Mouse (Mus musculus) limb, embryonic 12.5 days (tissue): ENCODE data around the gene Kif17. TPM values are rescaled to one million over a fixed set of nuclear protein-coding genes. Genes with fewer than 3 reads are reported as not detected.

Source experiments
- ATAC-seq: fragments of 200-750 bp; cut with Nextera tagmentation; 2 replicates; pipeline ENCODE4 v1.8.0; 2017; ENCODE audit warnings: low read depth, moderate TSS enrichment; ENCODE audit not compliant: insufficient number of reproducible peaks, insufficient read depth, low FRiP score, low TSS enrichment
- H3K27ac ChIP-seq: fragments of 300-500 bp; sonication (generic); 2 replicates; pipeline ENCODE4 v1.5.1; 2016; ENCODE audit warnings: mild to moderate bottlenecking, moderate library complexity
- H3K27me3 ChIP-seq: fragments of 300-500 bp; sonication (generic); 2 replicates; pipeline ENCODE4 v1.6.1; 2016; ENCODE audit warnings: mild to moderate bottlenecking, moderate library complexity
- H3K36me3 ChIP-seq: fragments of 300-500 bp; sonication (generic); 2 replicates; pipeline ENCODE4 v1.6.1; 2016; ENCODE audit warnings: mild to moderate bottlenecking, moderate library complexity
- H3K4me1 ChIP-seq: fragments of 300-500 bp; sonication (generic); replicated peaks from 2 replicates; pipeline ENCODE4 v1.6.1; 2016
- H3K4me2 ChIP-seq: fragments of 300-500 bp; sonication (generic); 2 replicates; pipeline ENCODE4 v1.6.1; 2016; ENCODE audit warnings: mild to moderate bottlenecking, moderate library complexity
- H3K4me3 ChIP-seq: fragments of 300-500 bp; sonication (generic); replicated peaks from 2 replicates; pipeline ENCODE4 v1.5.1; 2016; ENCODE audit warnings: mild to moderate bottlenecking
- H3K9ac ChIP-seq: fragments of 300-500 bp; sonication (generic); replicated peaks from 2 replicates; pipeline ENCODE4 v1.6.1; 2016; ENCODE audit warnings: mild to moderate bottlenecking, moderate library complexity
- H3K9me3 ChIP-seq: fragments of 300-500 bp; sonication (generic); 2 replicates; pipeline ENCODE4 v1.6.1; 2016; ENCODE audit warnings: mild to moderate bottlenecking, moderate library complexity
- WGBS: fragments of 180-500 bp; shearing (Covaris S2); methylation state at CpG from one replicate; pipeline ENCODE4 v1.1.7; 2016; 5-methylcytosine and 5-hydroxymethylcytosine counted together
- polyA plus RNA-seq: library from polyadenylated mRNA; unstranded; fragments of >200 nt; fragmentation: Nextera tagmentation; extraction: Ambion mirVana; gene quantifications from 2 replicates; pipeline ENCODE4 v1.2.1, GENCODE M21; 2016

Gene Kif17
- polyA plus RNA-seq, 1 experiment from 2014 or later = 1.3 TPM

DNA sequence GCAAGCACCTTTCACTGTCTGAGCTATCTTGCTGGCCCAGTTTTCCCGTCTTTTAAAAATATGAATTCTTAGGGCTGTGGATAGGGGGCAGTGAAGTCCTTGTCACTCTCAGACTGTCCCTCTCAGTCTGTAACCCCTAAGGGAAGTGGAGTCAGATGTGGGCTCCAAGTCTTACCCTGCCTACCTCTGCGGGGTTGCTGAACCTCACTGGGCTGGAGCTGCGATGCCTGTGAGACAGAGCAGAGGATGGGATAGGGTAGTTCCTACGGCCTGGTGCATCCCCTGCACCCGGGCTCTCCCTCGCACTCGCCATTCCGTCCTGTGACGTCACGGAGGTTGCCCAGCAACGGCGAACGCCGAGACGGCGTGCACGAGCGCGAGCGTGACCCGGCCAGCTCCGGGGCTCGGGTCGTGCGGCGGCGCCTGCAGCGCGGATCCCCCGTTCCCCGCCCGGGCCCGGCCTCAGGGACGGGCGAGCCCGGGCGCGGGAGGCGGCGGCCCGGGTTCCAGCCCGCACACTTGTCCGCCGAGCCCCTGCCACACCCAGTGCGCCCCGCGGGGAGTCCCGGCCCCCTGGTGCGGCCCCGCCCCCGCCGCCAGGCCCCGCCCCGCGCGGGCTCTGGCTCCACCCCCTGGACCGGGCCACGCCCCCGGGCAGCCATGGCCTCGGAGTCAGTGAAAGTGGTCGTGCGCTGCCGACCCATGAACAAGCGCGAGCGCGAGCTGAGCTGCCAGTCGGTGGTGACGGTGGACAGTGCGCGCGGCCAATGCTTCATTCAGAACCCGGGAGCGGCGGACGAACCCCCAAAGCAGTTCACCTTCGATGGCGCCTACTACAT, 11.8 kb downstream of the Kif17 start:
- peak overlapping the region; percentile 74 for H3K4me3 ChIP-seq
- ATAC-seq = peak; percentile 79
- 0 out of 2 replicates have a peak, but pooled peaks cover 2% of the 10 kb centered on the region for H3K36me3 ChIP-seq
- peaks cover 53% of the 10 kb centered on the region for H3K27me3 ChIP-seq
- H3K9me3 ChIP-seq = no peaks in the 10 kb centered on the region
- peak overlapping the region; percentile 40; the same call in 1 of the 2 replicates for H3K9ac ChIP-seq
- no peak overlapping the region for H3K27ac ChIP-seq
- peak overlapping the region; percentile 76 for H3K4me2 ChIP-seq
- H3K4me1 ChIP-seq = 0 out of 2 replicates have a peak, but pooled peaks cover 7% of the 10 kb centered on the region
- WGBS = under 1% methylated on average over 78 of the region's 78 CpGs

DNA sequence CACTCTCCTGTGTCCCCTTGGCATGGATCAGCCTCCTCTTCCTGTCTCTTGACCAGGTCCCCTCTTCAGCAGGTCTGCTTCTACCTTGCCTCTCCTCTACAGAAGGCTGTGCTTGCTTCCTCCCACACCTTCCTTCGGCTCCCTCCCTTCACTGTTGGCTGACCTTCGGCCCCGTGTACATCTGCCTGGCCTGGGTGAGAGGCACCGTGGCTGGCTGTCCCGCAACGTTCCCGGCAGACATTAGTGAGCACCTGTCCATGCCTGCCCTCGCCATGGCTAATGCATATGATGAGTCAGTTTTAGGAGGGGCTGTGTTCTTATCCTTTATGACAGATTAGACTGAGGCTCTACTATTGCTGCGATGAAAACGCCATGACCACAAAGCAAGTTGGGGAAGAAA, 17.6 kb downstream of the Kif17 start:
- Histone ChIP-seq H3K4me3 (no peak overlapping the region), H3K27ac (no peak overlapping the region), H3K27me3 (peaks cover 33% of the 10 kb centered on the region), H3K9ac (no peak overlapping the region), H3K36me3 (no peaks in the 10 kb centered on the region), H3K4me2 (no peak overlapping the region), H3K9me3 (no peaks in the 10 kb centered on the region), H3K4me1 (0 out of 2 replicates have a peak, but pooled peaks cover 3% of the 10 kb centered on the region)
- no peak for ATAC-seq
- 85% methylated on average over 10 of the region's 10 CpGs for WGBS

DNA sequence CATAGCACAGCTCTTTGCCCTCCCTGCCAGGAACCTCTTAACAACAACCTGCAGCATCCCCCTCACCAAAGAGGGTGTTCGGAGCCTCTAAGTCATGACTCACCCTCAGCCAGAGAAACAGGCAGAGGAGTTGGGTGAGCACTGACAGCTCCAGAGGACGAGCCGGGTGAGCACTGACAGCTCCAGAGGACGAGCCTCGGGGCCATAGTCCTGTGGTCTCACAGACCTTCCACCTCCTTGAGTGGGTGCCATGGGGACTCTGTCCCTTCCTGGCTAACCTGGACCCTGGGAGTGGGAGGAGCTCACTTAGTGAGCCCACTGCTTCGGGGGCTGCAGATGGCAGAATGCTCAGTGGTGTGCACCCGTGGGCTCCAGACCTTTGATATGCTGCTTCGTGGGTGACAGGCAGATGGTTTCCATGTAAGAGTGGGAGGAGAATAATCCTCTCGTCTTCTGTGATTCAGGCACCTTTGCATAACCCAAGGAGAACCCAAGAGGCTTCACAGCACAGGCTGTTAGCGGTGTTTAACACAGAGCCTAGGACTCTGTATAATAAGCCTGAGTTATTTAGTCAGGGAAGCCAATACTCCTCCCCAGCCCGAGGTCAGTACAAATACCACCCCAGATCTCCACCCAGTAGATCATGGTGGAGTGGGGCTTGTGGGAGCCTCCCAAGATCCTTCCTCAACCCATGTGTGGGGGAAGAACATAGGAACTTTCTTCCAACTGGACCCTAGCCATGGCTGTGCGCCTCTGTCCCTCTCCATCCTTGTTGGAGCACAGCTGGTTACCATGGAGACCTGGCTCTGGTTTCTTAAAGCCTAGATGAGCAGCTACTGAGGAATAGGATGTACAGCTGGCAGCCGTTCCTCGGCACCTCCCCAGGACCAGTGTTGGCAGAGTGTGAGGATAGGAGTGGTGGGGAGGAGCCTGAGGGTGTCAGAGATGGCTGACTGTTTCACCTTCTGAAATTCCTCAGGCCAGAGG, 22.1 kb downstream of the Kif17 start:
- no peaks in the 10 kb centered on the region for H3K9me3 ChIP-seq
- H3K4me3 ChIP-seq = no peak overlapping the region
- no peaks in the 10 kb centered on the region for H3K36me3 ChIP-seq
- H3K27me3 ChIP-seq = peaks cover 12% of the 10 kb centered on the region
- H3K27ac ChIP-seq = no peak overlapping the region
- no peaks in the 10 kb centered on the region for H3K4me1 ChIP-seq
- H3K4me2 ChIP-seq = no peak overlapping the region
- ATAC-seq = no peak
- H3K9ac ChIP-seq = no peak overlapping the region
- 68% methylated on average over 14 of the region's 14 CpGs for WGBS

DNA sequence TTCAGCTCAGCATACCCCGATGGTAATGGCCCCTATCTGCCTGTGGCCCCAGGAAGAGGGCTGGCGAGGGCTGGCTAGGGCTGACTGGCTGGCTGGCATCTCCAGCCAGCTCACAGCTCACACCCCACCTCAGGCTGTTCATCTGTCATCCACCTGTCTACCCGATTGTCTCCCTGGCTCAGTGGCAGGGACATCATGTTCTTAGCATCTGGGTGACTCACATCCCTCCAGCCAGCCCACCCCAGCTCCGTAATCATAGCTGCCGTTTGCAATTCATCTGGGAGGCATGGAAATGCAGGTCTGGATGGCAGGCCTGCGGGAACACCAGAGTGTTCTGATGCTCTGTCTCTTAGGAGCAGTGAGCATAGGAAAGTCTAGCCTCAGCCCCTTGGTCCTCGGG, 28.1 kb downstream of the Kif17 start:
- Histone ChIP-seq H3K4me2 (no peak overlapping the region), H3K27ac (no peak overlapping the region), H3K36me3 (no peaks in the 10 kb centered on the region), H3K27me3 (peaks cover 3% of the 10 kb centered on the region; the same call in 1 of the 2 replicates), H3K4me1 (no peaks in the 10 kb centered on the region), H3K9ac (no peak overlapping the region), H3K9me3 (no peaks in the 10 kb centered on the region), H3K4me3 (no peak overlapping the region)
- ATAC-seq = no peak
- 66% methylated on average over 7 of the region's 7 CpGs for WGBS

DNA sequence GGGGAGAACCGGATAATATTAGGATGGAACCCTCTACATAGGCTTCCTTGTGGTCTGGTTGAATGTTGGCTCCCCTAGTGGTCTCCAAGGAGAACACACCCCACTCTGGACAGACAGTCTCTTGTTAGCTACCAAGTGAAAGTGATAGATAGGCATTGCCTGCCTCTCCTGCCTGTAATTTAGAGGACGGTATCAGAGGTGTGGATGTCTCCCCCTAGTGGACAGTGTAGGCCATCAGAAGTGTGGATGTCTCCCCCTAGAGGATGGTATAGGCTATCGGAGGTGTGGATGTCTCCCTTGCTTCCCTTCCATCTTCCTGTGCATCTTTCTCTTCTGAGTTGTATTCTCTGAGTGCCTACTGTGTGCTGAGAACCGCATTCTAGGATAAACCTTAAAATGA, 32.6 kb downstream of the Kif17 start:
- no peaks in the 10 kb centered on the region for H3K4me1 ChIP-seq
- H3K4me2 ChIP-seq = no peak overlapping the region
- H3K36me3 ChIP-seq = no peaks in the 10 kb centered on the region
- H3K9ac ChIP-seq = no peak overlapping the region
- ATAC-seq = no peak
- WGBS = 28% methylated on average over 4 of the region's 4 CpGs
- no peaks in the 10 kb centered on the region; the same call in 1 of the 2 replicates for H3K27me3 ChIP-seq
- H3K4me3 ChIP-seq = no peak overlapping the region
- H3K9me3 ChIP-seq = no peaks in the 10 kb centered on the region
- H3K27ac ChIP-seq = no peak overlapping the region

DNA sequence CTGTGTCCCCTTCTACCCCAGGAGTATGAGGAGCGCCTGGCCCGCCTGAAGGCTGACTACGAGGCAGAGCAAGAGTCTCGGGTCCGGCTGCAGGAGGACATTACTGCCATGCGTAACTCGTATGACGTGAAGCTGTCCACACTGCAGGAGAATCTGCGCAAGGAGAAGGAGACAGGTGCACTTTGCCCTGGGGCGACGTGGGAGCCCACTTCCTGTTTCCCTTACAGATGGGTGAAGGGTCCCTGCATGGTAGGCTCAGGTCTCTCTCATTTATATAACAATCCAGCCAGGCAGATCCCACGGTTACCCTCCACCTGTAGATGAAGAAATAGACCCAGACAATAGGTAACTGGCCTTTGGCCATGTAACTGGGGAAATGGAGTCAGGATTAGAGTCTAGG, 36.2 kb downstream of the Kif17 start:
- no peak overlapping the region for H3K9ac ChIP-seq
- no peak for ATAC-seq
- no peaks in the 10 kb centered on the region for H3K36me3 ChIP-seq
- WGBS = 84% methylated on average over 12 of the region's 12 CpGs
- no peak overlapping the region for H3K4me2 ChIP-seq
- no peaks in the 10 kb centered on the region for H3K9me3 ChIP-seq
- H3K4me3 ChIP-seq = no peak overlapping the region
- H3K27ac ChIP-seq = no peak overlapping the region
- no peaks in the 10 kb centered on the region for H3K4me1 ChIP-seq
- H3K27me3 ChIP-seq = no peaks in the 10 kb centered on the region

DNA sequence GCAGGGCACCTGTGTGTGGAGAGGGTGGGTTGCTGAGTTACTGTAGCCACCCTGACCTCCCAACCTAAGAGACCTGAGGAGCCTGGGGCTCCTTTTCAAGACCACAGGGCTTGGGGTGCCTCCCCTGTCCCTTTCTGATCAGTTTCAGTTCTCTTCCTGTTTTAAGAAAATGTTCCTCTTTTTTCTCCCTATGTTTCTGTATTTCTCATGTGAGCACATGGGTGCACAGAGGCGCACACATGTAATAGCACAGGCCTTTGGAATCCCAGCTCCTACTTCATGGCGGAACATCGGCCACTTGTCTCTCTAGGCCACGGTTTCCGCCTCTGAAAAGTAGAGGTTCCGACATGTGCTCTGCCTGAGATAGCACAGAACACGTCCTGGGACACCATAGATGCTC, 38.5 kb downstream of the Kif17 start:
- 86% methylated on average over 7 of the region's 7 CpGs for WGBS
- no peak for ATAC-seq

DNA sequence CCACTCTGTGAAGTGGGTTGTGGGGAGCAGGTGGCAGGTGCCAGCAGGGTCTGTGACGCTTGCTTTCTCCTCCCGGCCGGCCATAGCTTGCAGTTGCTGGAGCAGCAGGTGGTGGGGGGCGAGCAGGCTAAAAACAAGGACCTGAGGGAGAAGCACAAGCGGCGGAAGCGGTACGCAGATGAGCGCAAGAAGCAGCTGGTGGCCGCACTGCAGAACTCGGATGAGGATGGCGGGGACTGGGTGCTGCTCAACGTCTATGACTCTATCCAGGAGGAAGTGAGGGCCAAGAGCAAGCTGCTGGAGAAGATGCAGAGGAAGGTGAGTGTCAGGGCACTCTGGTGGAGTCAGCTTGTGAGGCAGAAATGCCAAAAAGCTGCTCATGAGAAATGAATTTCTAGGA, 41.8 kb downstream of the Kif17 start:
- Histone ChIP-seq H3K27me3 (peaks cover 4% of the 10 kb centered on the region; the same call in 1 of the 2 replicates), H3K4me1 (no peaks in the 10 kb centered on the region), H3K9ac (no peak overlapping the region), H3K9me3 (no peaks in the 10 kb centered on the region), H3K4me2 (no peak overlapping the region), H3K27ac (no peak overlapping the region), H3K36me3 (no peaks in the 10 kb centered on the region), H3K4me3 (no peak overlapping the region)
- ATAC-seq = no peak
- WGBS = 88% methylated on average over 13 of the region's 13 CpGs

More for the DNA sequence above, 38.5 kb downstream of the Kif17 start:
- H3K4me2 ChIP-seq = no peak overlapping the region
- H3K4me3 ChIP-seq = no peak overlapping the region
- no peak overlapping the region for H3K9ac ChIP-seq
- no peak overlapping the region for H3K27ac ChIP-seq
- H3K27me3 ChIP-seq = peaks cover 4% of the 10 kb centered on the region; the same call in 1 of the 2 replicates
- H3K36me3 ChIP-seq = no peaks in the 10 kb centered on the region
- H3K4me1 ChIP-seq = no peaks in the 10 kb centered on the region
- no peaks in the 10 kb centered on the region for H3K9me3 ChIP-seq

DNA sequence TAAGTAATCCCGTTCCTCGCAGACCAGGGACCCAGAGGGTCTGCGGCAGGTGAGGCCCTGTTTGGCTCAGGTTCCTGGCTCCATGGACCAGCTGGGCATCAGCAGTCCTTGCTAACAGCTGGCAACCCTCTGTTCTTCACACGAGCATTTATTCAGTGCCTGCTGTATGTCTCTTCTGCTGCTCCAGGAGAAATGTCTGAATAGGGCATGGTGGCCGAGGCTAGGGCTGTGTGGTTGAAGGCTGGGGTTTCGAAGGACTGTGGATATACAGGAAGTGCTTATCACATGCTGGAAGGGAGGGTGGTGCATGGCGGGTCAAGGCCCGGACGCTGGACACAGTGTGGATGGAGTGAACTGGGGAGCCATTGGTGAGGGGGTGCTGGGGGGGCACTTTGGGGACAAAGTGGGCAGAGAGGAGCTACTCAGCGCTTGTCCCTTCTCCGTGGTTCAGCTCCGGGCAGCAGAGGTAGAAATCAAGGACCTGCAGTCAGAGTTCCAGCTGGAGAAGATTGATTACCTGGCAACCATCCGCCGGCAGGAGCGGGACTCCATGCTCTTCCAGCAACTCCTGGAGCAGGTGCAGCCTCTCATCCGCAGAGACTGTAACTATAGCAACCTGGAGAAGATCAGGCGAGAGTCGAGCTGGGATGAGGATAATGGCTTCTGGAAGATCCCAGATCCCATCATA, 43.2 kb downstream of the Kif17 start:
- no peak overlapping the region for H3K27ac ChIP-seq
- H3K9me3 ChIP-seq = no peaks in the 10 kb centered on the region
- no peaks in the 10 kb centered on the region for H3K36me3 ChIP-seq
- H3K4me2 ChIP-seq = no peak overlapping the region
- no peak overlapping the region for H3K4me3 ChIP-seq
- H3K27me3 ChIP-seq = peaks cover 4% of the 10 kb centered on the region; the same call in 1 of the 2 replicates
- H3K4me1 ChIP-seq = no peaks in the 10 kb centered on the region
- no peak for ATAC-seq
- 80% methylated on average over 18 of the region's 18 CpGs for WGBS
- H3K9ac ChIP-seq = no peak overlapping the region

DNA sequence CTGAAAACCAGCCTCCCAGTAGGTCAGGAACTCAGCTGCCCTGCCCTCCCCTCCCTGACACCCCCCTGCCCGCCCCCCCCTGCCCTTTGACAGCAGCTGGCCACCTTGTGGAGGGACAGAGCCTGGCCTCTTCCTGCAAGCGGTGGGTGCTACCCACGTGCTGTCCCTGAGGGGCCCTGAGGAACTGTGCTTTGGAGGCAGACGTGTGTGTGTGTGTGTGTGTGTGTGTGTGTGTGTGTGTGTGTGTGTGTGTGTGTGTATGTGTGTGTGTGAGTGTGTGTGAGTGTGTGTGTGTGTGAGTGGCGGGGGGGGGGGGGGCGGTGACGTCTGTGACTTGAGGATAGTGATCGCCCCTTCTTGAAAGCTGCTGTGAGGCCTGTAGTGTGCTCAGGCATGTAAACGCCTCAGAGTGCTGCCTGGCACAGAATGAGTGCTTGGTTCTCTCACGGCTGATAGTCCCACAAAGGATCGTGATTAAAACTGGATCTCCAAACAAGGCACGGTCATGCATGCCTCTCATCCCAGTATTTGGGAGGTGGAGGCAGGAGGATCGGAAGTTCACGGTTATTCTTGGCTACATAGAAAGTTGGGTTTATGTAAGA, 43.8 kb downstream of the Kif17 start:
- H3K4me2 ChIP-seq = no peak overlapping the region
- ATAC-seq = no peak

More for the DNA sequence above, 43.8 kb downstream of the Kif17 start:
- Histone ChIP-seq H3K9me3 (no peaks in the 10 kb centered on the region), H3K36me3 (no peaks in the 10 kb centered on the region), H3K27ac (no peak overlapping the region), H3K4me3 (no peak overlapping the region), H3K9ac (no peak overlapping the region), H3K4me1 (no peaks in the 10 kb centered on the region), H3K27me3 (peaks cover 4% of the 10 kb centered on the region; the same call in 1 of the 2 replicates)
- 81% methylated on average over 10 of the region's 14 CpGs for WGBS
